Mouse (Mus musculus) bone marrow, adult 2 months (tissue): ENCODE measurements around the gene Rbm25.

Experiments
- CTCF ChIP-seq: fragments of 200-500 bp; IDR thresholded peaks from 2 replicates; pipeline ENCODE4 v1.5.1; 2011; ENCODE audit warnings: low read length, control low read depth; ENCODE audit not compliant: control insufficient read depth, insufficient read depth
- POLR2A ChIP-seq: fragments of 200-500 bp; IDR thresholded peaks from 2 replicates; pipeline ENCODE4 v1.6.1; 2011; ENCODE audit warnings: low read depth, mild to moderate bottlenecking, control low read depth, low read length, borderline replicate concordance; ENCODE audit not compliant: control insufficient read depth

- TF ChIP-seq CTCF (no peak), POLR2A (no peak)
These were observed 95.7 kb downstream of the Rbm25 start for GRCm38 (mm10) chr12:83726510-83727308.
